Mouse (Mus musculus): ENCODE measurements around the gene Tmem144. TPM values are rescaled to one million over a fixed set of nuclear protein-coding genes. Genes with fewer than 3 reads are reported as not detected.

Tmem144 gene
- polyA plus RNA-seq, 1 experiment = 6.6 TPM

DNA sequence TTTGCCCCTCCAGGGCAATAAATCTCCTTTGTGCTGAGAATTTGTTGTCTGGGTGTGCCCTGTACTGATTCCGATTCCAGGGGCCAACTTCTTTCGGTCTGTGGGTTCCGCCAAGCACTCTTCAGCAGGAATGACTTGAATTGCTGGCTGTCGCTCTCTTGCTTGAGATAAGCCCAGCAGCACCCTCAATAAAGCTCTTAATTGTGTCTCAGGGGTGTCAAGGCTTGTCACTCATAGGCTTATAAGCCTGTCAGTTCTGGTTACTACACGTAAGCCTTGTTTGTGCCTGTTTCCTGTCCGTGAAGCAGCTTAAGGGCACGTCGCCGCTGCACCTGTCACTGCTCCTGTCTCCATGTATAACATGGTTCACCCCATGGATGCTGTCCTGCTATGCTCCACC is 26.7 kb upstream of the Tmem144 start:
- no peaks in the 10 kb centered on the region for H3K27me3 ChIP-seq (ENCODE audit: control insufficient read depth, insufficient read depth, low read length)
- no peak overlapping the region for H3K27ac ChIP-seq (ENCODE audit: insufficient read depth, low read length)
- TF ChIP-seq CTCF (IDR thresholded peaks at IDR 0.05; ENCODE audit: borderline replicate concordance, insufficient read depth, low read depth, low read length) (no peak), POLR2A (IDR thresholded peaks at IDR 0.05; ENCODE audit: borderline replicate concordance, insufficient read depth, low read length) (no peak)
- DNase-seq = no peak
- H3K4me1 ChIP-seq (ENCODE audit: control insufficient read depth, insufficient read depth, low read length) = no peaks in the 10 kb centered on the region
- H3K4me3 ChIP-seq (replicated peaks; ENCODE audit: insufficient read depth, low read depth, low read length) = no peak overlapping the region
- WGBS = 68% methylated on average over 9 of the region's 9 CpGs

DNA sequence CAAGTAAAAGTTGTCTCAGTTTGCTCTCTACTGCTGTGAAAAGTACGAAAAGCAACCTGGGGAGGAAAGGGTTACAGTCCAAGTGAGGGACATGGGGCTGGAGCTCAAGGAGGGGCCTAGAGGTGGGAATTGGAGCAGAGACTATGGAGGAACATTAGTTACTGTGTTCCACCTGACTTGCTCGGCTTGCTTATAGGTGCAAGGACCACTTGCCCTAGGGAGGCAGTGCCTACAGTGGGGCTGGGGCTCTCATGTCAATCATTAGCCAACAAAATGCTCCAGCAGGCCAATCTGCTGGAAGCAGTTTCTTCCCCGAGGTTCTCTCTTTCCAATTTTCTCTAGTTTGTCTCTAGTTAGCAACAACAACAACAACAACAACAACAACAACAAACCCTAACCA is 25.8 kb upstream of the Tmem144 start:
- no peaks in the 10 kb centered on the region for H3K4me1 ChIP-seq (ENCODE audit: control insufficient read depth, insufficient read depth, low read length)
- H3K27me3 ChIP-seq (ENCODE audit: control insufficient read depth, insufficient read depth, low read length) = no peaks in the 10 kb centered on the region
- H3K27ac ChIP-seq (ENCODE audit: insufficient read depth, low read length) = no peak overlapping the region
- H3K4me3 ChIP-seq (replicated peaks; ENCODE audit: insufficient read depth, low read depth, low read length) = no peak overlapping the region
- 79% methylated on average over 3 of the region's 3 CpGs for WGBS
- no peak for DNase-seq
- TF ChIP-seq POLR2A (IDR thresholded peaks at IDR 0.05; ENCODE audit: borderline replicate concordance, insufficient read depth, low read length) = no peak
- no peak for TF ChIP-seq CTCF (IDR thresholded peaks at IDR 0.05; ENCODE audit: borderline replicate concordance, insufficient read depth, low read depth, low read length)

DNA sequence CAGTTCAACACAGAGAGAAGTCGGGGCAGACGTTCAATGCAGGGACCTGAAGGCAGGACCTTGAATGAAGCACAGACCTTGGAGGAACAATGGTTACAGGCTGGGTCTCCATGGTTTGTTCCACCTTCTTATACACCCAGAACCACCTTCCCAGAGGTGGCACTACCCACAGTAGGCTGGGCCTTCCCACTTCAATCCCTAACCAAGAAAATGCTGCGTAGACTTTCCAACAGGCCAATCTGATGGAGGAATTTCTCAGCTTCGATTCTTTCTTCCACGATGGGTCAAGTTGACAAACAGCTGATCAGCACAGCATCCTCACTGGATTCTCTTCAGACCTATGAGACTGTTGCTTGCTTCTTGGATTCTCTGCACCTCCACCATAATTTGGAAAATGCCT is 22.9 kb upstream of the Tmem144 start:
- no peak overlapping the region for H3K4me3 ChIP-seq (replicated peaks; ENCODE audit: insufficient read depth, low read depth, low read length)
- DNase-seq = no peak
- no peaks in the 10 kb centered on the region for H3K27me3 ChIP-seq (ENCODE audit: control insufficient read depth, insufficient read depth, low read length)
- H3K27ac ChIP-seq (ENCODE audit: insufficient read depth, low read length) = no peak overlapping the region
- TF ChIP-seq CTCF (IDR thresholded peaks at IDR 0.05; ENCODE audit: borderline replicate concordance, insufficient read depth, low read depth, low read length) (no peak), POLR2A (IDR thresholded peaks at IDR 0.05; ENCODE audit: borderline replicate concordance, insufficient read depth, low read length) (no peak)
- H3K4me1 ChIP-seq (ENCODE audit: control insufficient read depth, insufficient read depth, low read length) = no peaks in the 10 kb centered on the region
- WGBS = 92% methylated on average over 5 of the region's 5 CpGs

DNA sequence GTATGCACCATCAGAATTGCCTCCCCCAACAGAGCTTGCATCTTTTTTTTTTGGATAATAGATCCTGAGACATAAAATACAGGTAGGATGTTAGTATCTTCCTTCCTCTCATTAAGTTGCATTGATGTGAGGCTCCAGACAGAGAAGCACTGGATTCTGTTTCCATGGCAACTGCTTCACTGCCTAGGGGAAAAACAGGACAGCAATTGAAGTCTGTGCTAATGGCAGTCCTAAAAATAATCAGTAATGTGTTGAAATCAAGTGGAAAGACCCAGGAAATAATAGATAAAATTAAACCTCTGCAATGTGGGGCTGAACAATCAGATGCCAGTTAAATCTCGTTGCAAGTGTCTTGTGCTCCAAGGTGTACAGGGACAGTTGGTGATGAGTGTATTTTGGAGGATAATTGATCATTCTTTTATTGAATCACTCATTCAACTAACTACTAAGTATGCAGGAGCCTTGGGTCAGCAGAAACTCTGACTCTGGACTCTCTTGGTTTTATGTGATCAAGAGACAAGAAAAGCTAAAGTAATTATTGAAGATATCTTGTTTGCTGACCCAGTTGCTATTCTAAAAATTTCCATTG is 14.6 kb upstream of the Tmem144 start:
- H3K4me3 ChIP-seq (replicated peaks; ENCODE audit: insufficient read depth, low read depth, low read length) = no peak overlapping the region
- no peak overlapping the region for H3K27ac ChIP-seq (ENCODE audit: insufficient read depth, low read length)

DNA sequence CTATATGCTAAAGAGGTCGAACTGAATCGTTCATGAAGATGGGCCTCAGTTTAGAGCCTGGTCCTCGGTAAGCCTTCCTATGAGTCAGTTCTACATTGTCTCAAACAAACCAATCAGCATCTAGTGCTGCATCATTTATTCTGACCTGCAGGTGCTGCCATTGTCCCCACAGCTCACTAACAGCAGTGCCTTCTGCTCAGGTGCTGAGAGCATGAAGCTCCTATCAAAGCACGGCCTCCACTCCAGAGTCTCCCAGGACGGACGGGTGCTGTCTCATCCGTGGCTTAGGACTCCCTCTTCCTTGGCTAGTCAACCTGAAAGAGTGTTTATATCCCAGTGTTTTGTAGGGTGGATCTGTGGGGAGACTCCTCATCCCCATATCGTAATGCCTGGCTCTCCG is 14.0 kb upstream of the Tmem144 start:
- no peak for DNase-seq
- TF ChIP-seq POLR2A (IDR thresholded peaks at IDR 0.05; ENCODE audit: borderline replicate concordance, insufficient read depth, low read length) (no peak), CTCF (IDR thresholded peaks at IDR 0.05; ENCODE audit: borderline replicate concordance, insufficient read depth, low read depth, low read length) (0 out of 2 replicates have a peak, but pooled peaks have one; percentile 6)
- Histone ChIP-seq H3K4me1 (ENCODE audit: control insufficient read depth, insufficient read depth, low read length) (0 out of 2 replicates have a peak, but pooled peaks cover 2% of the 10 kb centered on the region), H3K4me3 (replicated peaks; ENCODE audit: insufficient read depth, low read depth, low read length) (no peak overlapping the region), H3K27me3 (ENCODE audit: control insufficient read depth, insufficient read depth, low read length) (no peaks in the 10 kb centered on the region), H3K27ac (ENCODE audit: insufficient read depth, low read length) (no peak overlapping the region)
- WGBS = 67% methylated on average over 9 of the region's 9 CpGs

More for the DNA sequence above, 14.6 kb upstream of the Tmem144 start:
- no peak for TF ChIP-seq CTCF (IDR thresholded peaks at IDR 0.05; ENCODE audit: borderline replicate concordance, insufficient read depth, low read depth, low read length)
- no peak for TF ChIP-seq POLR2A (IDR thresholded peaks at IDR 0.05; ENCODE audit: borderline replicate concordance, insufficient read depth, low read length)
- DNase-seq = peak in 1 of 2 experiments; percentile 33
- Histone ChIP-seq H3K27me3 (ENCODE audit: control insufficient read depth, insufficient read depth, low read length) (no peaks in the 10 kb centered on the region), H3K4me1 (ENCODE audit: control insufficient read depth, insufficient read depth, low read length) (0 out of 2 replicates have a peak, but pooled peaks cover 2% of the 10 kb centered on the region)
- WGBS = 32% methylated on average over 1 of the region's 1 CpGs

DNA sequence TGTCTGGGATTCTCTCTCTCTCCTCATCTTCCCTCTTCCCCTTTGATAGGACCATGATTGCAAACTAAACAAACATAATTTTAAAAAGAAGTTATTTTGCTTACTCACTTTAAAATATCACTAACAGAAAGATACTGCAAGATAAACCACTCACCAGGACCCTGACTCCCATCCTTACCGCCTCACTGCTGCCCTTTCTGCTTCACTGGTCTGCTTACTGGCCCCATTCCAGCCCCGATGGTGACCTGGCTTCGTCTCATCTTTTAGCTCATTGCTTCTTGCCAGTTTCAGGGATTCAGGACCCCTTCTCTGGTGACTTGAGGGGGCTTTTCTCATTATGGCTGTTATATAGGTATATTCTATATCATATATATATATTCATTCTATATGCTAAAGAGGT is 13.5 kb upstream of the Tmem144 start:
- TF ChIP-seq CTCF (IDR thresholded peaks at IDR 0.05; ENCODE audit: borderline replicate concordance, insufficient read depth, low read depth, low read length) (no peak), POLR2A (IDR thresholded peaks at IDR 0.05; ENCODE audit: borderline replicate concordance, insufficient read depth, low read length) (no peak)
- Histone ChIP-seq H3K4me1 (ENCODE audit: control insufficient read depth, insufficient read depth, low read length) (0 out of 2 replicates have a peak, but pooled peaks cover 2% of the 10 kb centered on the region), H3K4me3 (replicated peaks; ENCODE audit: insufficient read depth, low read depth, low read length) (no peak overlapping the region), H3K27me3 (ENCODE audit: control insufficient read depth, insufficient read depth, low read length) (no peaks in the 10 kb centered on the region), H3K27ac (ENCODE audit: insufficient read depth, low read length) (no peak overlapping the region)
- 25% methylated on average over 3 of the region's 3 CpGs for WGBS
- no peak for DNase-seq

DNA sequence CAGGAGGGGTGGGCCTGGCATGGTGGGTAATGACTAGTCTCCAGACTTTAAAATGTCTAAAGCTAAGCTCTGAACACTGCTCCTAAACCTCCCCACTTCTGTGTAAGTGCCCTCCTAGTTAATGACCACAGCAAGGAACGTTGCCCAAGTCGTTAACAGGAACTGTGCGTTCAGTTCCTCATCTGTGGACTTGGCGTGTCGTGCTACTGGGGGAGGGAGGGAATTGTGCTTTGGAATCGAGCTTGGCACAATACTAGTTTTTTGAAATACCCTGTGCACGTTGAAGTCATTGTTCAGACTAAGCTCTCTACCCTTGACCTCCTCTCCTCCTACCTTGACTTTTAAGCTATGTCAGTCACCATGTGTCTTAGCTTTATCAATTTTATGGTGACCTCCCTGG is 12.3 kb upstream of the Tmem144 start:
- H3K27ac ChIP-seq (ENCODE audit: insufficient read depth, low read length) = no peak overlapping the region
- 0 out of 2 replicates have a peak, but pooled peaks cover 2% of the 10 kb centered on the region for H3K4me1 ChIP-seq (ENCODE audit: control insufficient read depth, insufficient read depth, low read length)
- TF ChIP-seq POLR2A (IDR thresholded peaks at IDR 0.05; ENCODE audit: borderline replicate concordance, insufficient read depth, low read length) = no peak
- no peak for TF ChIP-seq CTCF (IDR thresholded peaks at IDR 0.05; ENCODE audit: borderline replicate concordance, insufficient read depth, low read depth, low read length)
- WGBS = 59% methylated on average over 7 of the region's 7 CpGs
- H3K27me3 ChIP-seq (ENCODE audit: control insufficient read depth, insufficient read depth, low read length) = no peaks in the 10 kb centered on the region
- no peak for DNase-seq
- no peak overlapping the region for H3K4me3 ChIP-seq (replicated peaks; ENCODE audit: insufficient read depth, low read depth, low read length)

DNA sequence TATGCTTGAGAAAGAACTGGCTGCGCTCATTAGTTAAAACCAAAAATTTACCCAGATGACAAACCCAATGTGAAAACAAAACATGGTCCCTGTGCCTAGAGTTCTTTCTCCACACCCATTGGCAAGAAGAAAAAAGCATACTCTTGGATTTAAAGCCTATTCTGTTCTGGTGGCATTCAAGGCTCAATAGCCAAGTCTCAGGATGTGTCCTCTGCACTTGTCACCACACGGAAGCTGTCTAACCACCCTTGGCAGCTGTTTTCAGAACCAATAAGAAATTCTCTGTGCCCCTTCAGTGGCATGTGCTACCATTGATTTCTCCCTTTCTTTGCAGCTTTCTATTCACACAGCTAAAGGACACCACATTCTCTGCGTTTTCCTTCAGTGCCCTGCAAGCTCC is 5.6 kb upstream of the Tmem144 start:
- Histone ChIP-seq H3K4me1 (ENCODE audit: control insufficient read depth, insufficient read depth, low read length) (no peaks in the 10 kb centered on the region), H3K27me3 (ENCODE audit: control insufficient read depth, insufficient read depth, low read length) (no peaks in the 10 kb centered on the region), H3K27ac (ENCODE audit: insufficient read depth, low read length) (no peak overlapping the region), H3K4me3 (replicated peaks; ENCODE audit: insufficient read depth, low read depth, low read length) (no peak overlapping the region)
- WGBS = 72% methylated on average over 3 of the region's 3 CpGs
- DNase-seq = no peak
- TF ChIP-seq POLR2A (IDR thresholded peaks at IDR 0.05; ENCODE audit: borderline replicate concordance, insufficient read depth, low read length) = no peak
- no peak for TF ChIP-seq CTCF (IDR thresholded peaks at IDR 0.05; ENCODE audit: borderline replicate concordance, insufficient read depth, low read depth, low read length)

All from cerebellum, adult 2 months (tissue).